Mouse (Mus musculus): ENCODE measurements around the gene 9330159F19Rik. TPM values are rescaled to one million over a fixed set of nuclear protein-coding genes. Genes with fewer than 3 reads are reported as not detected.

Gene 9330159F19Rik
- 10.6 and 11.8 TPM in 2 replicates for polyA plus RNA-seq (2014; fragmentation: Nextera tagmentation; extraction: Ambion mirVana)

DNA sequence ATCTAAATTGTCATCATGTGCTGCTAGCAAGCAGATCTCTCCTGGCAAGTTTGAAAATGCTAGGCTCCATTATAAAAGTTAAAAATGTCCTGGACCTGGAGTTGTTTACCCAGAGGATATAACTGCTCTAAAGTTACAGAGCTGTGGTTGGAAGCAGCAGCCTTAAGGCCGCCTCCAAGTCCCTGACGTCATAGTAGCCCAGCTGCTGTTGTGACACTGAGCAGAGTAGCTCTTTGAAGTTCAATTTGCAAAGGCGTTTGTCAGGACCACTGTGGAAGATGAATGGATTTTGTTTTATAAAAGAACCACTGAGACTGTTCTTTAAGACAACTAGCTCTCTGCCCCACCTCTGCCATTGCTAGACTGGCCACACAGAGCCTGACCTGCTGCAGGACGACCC lies at the start of gene 9330159F19Rik:
TSS of gene 9330159F19Rik (plus strand) at position 154 of the 400 bp plus-strand sequence.
- no peak within 1 kb of the TSS for H3K4me3 ChIP-seq (ENCODE audit: low read depth, low read length)
- H3K9me3 ChIP-seq (ENCODE audit: control insufficient read depth, low read length): no peaks in the 10 kb centered on the region
- no peaks in the 10 kb centered on the region; the same call in 1 of the 2 replicates for H3K4me1 ChIP-seq (replicated peaks; ENCODE audit: control insufficient read depth, insufficient read depth, low read length)
- ATAC-seq (ENCODE audit: low FRiP score): peak; percentile 88
- DNase-seq (ENCODE audit: low spot score): peak; percentile 53
- H3K9ac ChIP-seq (ENCODE audit: low read depth, low read length): no peak within 1 kb of the TSS
- H3K27ac ChIP-seq (ENCODE audit: low read depth, low read length): 0 out of 2 replicates have a peak within 1 kb of the TSS, but pooled peaks have one; percentile 47
- H3K27me3 ChIP-seq (ENCODE audit: control insufficient read depth, insufficient read depth, low read length): no peaks in the 10 kb centered on the region
- H3K36me3 ChIP-seq (ENCODE audit: control insufficient read depth, insufficient read depth, low read length): no peaks in the 10 kb centered on the region
- WGBS: 12% methylated on average over 4 of the region's 4 CpGs
- no peak within 1 kb of the TSS for H3K4me2 ChIP-seq (replicated peaks; ENCODE audit: low read depth, low read length)

DNA sequence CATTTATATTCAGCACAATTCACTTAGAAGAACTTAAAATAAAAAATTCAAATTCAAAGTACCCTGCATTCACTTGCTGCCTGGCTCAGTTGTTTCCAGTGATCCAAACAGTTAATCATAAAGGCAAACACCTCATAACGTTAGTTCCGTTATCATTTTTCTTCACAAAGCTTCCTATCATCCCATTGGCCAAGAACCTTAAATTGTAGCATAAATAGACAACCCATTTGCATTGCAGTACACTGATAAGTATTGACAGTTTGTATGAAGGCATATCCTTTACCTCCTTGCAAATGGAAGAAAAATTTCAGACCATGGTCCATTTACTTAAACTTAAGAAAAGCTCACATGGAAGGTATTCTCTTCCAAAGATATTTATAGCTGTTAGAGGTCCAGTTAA lies 49.7 kb upstream of the 9330159F19Rik start:
- Histone ChIP-seq H3K4me1 (replicated peaks; ENCODE audit: control insufficient read depth, insufficient read depth, low read length) (no peaks in the 10 kb centered on the region), H3K36me3 (ENCODE audit: control insufficient read depth, insufficient read depth, low read length) (no peaks in the 10 kb centered on the region), H3K4me2 (replicated peaks; ENCODE audit: low read depth, low read length) (no peak overlapping the region), H3K27ac (ENCODE audit: low read depth, low read length) (no peak overlapping the region), H3K9me3 (ENCODE audit: control insufficient read depth, low read length) (no peaks in the 10 kb centered on the region), H3K4me3 (ENCODE audit: low read depth, low read length) (no peak overlapping the region), H3K9ac (ENCODE audit: low read depth, low read length) (no peak overlapping the region), H3K27me3 (ENCODE audit: control insufficient read depth, insufficient read depth, low read length) (no peaks in the 10 kb centered on the region)
- no peak for DNase-seq (ENCODE audit: low spot score)
- WGBS: 87% methylated on average over 2 of the region's 2 CpGs
- ATAC-seq (ENCODE audit: low FRiP score): no peak

DNA sequence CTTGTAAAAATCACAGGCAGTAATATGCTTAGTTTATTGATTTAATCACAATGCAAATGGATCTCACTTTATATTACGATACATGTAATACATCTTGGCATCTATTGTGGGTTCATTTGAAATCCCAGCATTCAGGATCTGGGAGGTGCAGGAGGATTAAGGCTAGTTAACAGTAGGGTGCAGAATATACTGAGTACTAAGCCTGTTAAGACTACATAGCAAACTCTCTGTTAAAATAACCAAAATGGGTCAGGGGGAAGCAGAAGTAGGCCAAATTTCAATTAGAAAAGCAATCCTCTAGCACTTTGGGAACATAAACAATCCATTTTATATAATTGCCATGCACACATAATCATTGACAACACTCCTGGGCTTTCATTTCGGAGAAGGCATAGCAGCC lies 37.6 kb upstream of the 9330159F19Rik start:
- Histone ChIP-seq H3K27ac (ENCODE audit: low read depth, low read length) (no peak overlapping the region), H3K27me3 (ENCODE audit: control insufficient read depth, insufficient read depth, low read length) (no peaks in the 10 kb centered on the region), H3K9ac (ENCODE audit: low read depth, low read length) (no peak overlapping the region), H3K4me2 (replicated peaks; ENCODE audit: low read depth, low read length) (no peak overlapping the region), H3K4me3 (ENCODE audit: low read depth, low read length) (no peak overlapping the region), H3K9me3 (ENCODE audit: control insufficient read depth, low read length) (no peaks in the 10 kb centered on the region), H3K4me1 (replicated peaks; ENCODE audit: control insufficient read depth, insufficient read depth, low read length) (no peaks in the 10 kb centered on the region), H3K36me3 (ENCODE audit: control insufficient read depth, insufficient read depth, low read length) (0 out of 2 replicates have a peak, but pooled peaks cover 6% of the 10 kb centered on the region)
- DNase-seq (ENCODE audit: low spot score) (no peak), ATAC-seq (ENCODE audit: low FRiP score) (no peak)
- 90% methylated on average over 2 of the region's 2 CpGs for WGBS

DNA sequence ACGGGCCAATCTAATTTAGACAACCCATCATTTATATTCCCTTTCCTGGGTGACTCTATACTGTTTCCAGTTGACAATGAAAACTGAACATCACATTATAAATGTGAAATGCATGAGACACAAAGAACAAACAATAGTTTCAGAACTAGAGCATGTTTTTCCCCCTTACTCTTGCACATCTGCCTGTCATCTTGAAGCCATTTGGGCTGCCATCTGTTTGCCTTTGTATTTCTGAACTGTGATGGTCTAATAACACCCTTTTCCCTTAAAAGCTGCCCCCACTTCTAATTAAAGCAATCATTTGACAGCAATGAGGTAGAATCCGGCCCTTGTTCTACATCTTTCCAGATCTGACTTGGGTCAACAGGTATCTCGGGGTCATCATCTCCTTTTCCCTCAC lies 35.8 kb upstream of the 9330159F19Rik start:
- H3K36me3 ChIP-seq (ENCODE audit: control insufficient read depth, insufficient read depth, low read length): 0 out of 2 replicates have a peak, but pooled peaks cover 6% of the 10 kb centered on the region

DNA sequence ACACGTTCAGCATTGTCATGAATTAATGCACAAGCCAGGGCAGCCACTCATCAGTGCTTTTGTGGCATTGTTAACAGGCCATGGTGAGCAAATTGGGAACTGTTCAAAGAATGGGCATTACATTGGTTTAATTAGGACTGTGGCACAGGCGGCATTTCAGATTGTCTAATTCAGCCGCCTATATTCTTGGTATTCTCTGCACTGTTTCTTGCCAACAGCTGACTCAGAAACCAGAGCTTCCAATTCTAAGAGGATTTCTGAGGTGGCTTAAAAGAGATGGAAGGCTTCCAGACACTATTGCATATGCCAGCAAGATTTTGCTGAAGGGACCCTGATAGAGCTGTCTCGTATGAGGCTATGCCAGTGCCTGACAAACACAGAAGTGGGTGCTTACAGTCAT lies 34.5 kb upstream of the 9330159F19Rik start:
- ATAC-seq (ENCODE audit: low FRiP score) (no peak), DNase-seq (ENCODE audit: low spot score) (no peak)

More for the DNA sequence above, 35.8 kb upstream of the 9330159F19Rik start:
- Histone ChIP-seq H3K27me3 (ENCODE audit: control insufficient read depth, insufficient read depth, low read length) (no peaks in the 10 kb centered on the region), H3K4me1 (replicated peaks; ENCODE audit: control insufficient read depth, insufficient read depth, low read length) (no peaks in the 10 kb centered on the region), H3K4me2 (replicated peaks; ENCODE audit: low read depth, low read length) (no peak overlapping the region), H3K9ac (ENCODE audit: low read depth, low read length) (no peak overlapping the region), H3K4me3 (ENCODE audit: low read depth, low read length) (no peak overlapping the region), H3K27ac (ENCODE audit: low read depth, low read length) (no peak overlapping the region), H3K9me3 (ENCODE audit: control insufficient read depth, low read length) (no peaks in the 10 kb centered on the region)
- 77% methylated on average over 3 of the region's 3 CpGs for WGBS
- ATAC-seq (ENCODE audit: low FRiP score) (no peak), DNase-seq (ENCODE audit: low spot score) (no peak)

DNA sequence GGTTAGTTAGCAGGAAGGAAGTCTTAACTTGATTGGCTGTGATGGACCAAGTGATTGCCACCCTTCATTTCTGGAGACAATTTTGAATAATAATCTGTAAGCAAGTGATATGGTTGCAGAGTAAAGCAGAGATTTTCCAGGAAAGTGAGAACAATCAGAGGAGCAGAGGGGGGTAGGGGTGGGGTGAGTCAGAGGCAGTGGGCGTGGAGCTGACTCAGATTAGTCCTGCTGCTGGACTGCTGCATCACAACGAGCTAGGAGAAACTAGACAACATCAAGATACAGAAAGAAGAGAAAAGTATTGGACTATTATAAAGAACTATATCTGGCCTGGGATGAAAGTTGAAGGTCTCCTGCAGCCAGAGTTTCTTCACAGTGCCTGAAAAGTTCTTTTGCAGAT lies 33.4 kb upstream of the 9330159F19Rik start:
- no peaks in the 10 kb centered on the region for H3K36me3 ChIP-seq (ENCODE audit: control insufficient read depth, insufficient read depth, low read length)

More for the DNA sequence above, 34.5 kb upstream of the 9330159F19Rik start:
- Histone ChIP-seq H3K27me3 (ENCODE audit: control insufficient read depth, insufficient read depth, low read length) (no peaks in the 10 kb centered on the region), H3K4me2 (replicated peaks; ENCODE audit: low read depth, low read length) (no peak overlapping the region), H3K9ac (ENCODE audit: low read depth, low read length) (no peak overlapping the region), H3K4me3 (ENCODE audit: low read depth, low read length) (no peak overlapping the region), H3K27ac (ENCODE audit: low read depth, low read length) (no peak overlapping the region), H3K9me3 (ENCODE audit: control insufficient read depth, low read length) (no peaks in the 10 kb centered on the region), H3K36me3 (ENCODE audit: control insufficient read depth, insufficient read depth, low read length) (0 out of 2 replicates have a peak, but pooled peaks cover 2% of the 10 kb centered on the region), H3K4me1 (replicated peaks; ENCODE audit: control insufficient read depth, insufficient read depth, low read length) (no peaks in the 10 kb centered on the region)
- 88% methylated on average over 4 of the region's 4 CpGs for WGBS

DNA sequence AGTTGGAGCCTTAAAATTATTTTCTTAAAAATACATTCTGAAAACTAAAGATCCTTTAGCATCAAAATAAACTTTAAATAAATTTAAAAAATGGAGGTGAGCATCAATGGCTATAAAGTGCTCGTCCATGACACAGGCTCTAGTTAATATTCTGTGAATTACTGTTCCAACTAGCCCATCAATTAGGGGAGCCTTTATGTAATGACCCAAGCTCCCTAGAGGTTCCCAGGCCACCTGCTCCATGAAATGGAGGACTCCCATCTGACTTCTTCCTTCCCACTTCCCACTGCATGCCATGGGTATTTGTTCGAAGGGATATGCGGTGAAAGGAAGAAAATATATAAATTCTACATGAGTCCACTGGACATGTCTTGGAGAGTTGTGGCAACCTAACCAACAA lies 31.2 kb upstream of the 9330159F19Rik start:
- 87% methylated on average over 3 of the region's 3 CpGs for WGBS
- H3K36me3 ChIP-seq (ENCODE audit: control insufficient read depth, insufficient read depth, low read length): no peaks in the 10 kb centered on the region
- peak; percentile 62 for ATAC-seq (ENCODE audit: low FRiP score)

More for the DNA sequence above, 33.4 kb upstream of the 9330159F19Rik start:
- H3K4me1 ChIP-seq (replicated peaks; ENCODE audit: control insufficient read depth, insufficient read depth, low read length): no peaks in the 10 kb centered on the region
- no peak overlapping the region for H3K4me2 ChIP-seq (replicated peaks; ENCODE audit: low read depth, low read length)
- H3K27me3 ChIP-seq (ENCODE audit: control insufficient read depth, insufficient read depth, low read length): no peaks in the 10 kb centered on the region
- no peak overlapping the region for H3K27ac ChIP-seq (ENCODE audit: low read depth, low read length)
- H3K9me3 ChIP-seq (ENCODE audit: control insufficient read depth, low read length): no peaks in the 10 kb centered on the region
- no peak overlapping the region for H3K9ac ChIP-seq (ENCODE audit: low read depth, low read length)
- WGBS: 50% methylated on average over 2 of the region's 2 CpGs
- no peak overlapping the region for H3K4me3 ChIP-seq (ENCODE audit: low read depth, low read length)
- ATAC-seq (ENCODE audit: low FRiP score) (no peak), DNase-seq (ENCODE audit: low spot score) (no peak)

DNA sequence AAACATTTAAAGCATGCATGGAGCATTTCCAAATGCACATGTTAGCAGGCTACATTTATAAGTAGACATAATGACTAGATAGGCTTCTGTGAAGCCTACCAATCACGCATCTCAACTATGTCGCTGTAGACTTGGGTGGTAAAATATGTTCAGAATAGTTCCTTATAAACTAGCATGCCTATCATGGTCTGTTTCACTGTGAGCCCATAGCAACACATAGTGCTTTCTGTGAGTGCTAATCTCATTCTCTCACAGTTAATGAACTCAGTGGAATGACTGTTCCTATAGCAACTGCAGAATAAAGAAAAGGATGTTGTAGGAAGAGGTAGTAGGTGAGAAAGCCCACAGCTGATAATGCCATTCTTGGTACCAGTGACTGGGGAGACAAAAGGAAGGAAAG lies 30.4 kb upstream of the 9330159F19Rik start:
- no peak overlapping the region for H3K4me3 ChIP-seq (ENCODE audit: low read depth, low read length)
- H3K36me3 ChIP-seq (ENCODE audit: control insufficient read depth, insufficient read depth, low read length): no peaks in the 10 kb centered on the region
- no peaks in the 10 kb centered on the region for H3K4me1 ChIP-seq (replicated peaks; ENCODE audit: control insufficient read depth, insufficient read depth, low read length)
- no peaks in the 10 kb centered on the region for H3K9me3 ChIP-seq (ENCODE audit: control insufficient read depth, low read length)
- no peak overlapping the region for H3K9ac ChIP-seq (ENCODE audit: low read depth, low read length)
- H3K4me2 ChIP-seq (replicated peaks; ENCODE audit: low read depth, low read length): no peak overlapping the region
- H3K27me3 ChIP-seq (ENCODE audit: control insufficient read depth, insufficient read depth, low read length): no peaks in the 10 kb centered on the region
- DNase-seq (ENCODE audit: low spot score): no peak
- ATAC-seq (ENCODE audit: low FRiP score): no peak
- 78% methylated on average over 2 of the region's 2 CpGs for WGBS
- H3K27ac ChIP-seq (ENCODE audit: low read depth, low read length): no peak overlapping the region

More for the DNA sequence above, 31.2 kb upstream of the 9330159F19Rik start:
- H3K27ac ChIP-seq (ENCODE audit: low read depth, low read length): no peak overlapping the region
- H3K9ac ChIP-seq (ENCODE audit: low read depth, low read length): no peak overlapping the region
- no peaks in the 10 kb centered on the region for H3K27me3 ChIP-seq (ENCODE audit: control insufficient read depth, insufficient read depth, low read length)
- DNase-seq (ENCODE audit: low spot score): peak; percentile 17
- H3K4me1 ChIP-seq (replicated peaks; ENCODE audit: control insufficient read depth, insufficient read depth, low read length): no peaks in the 10 kb centered on the region
- H3K9me3 ChIP-seq (ENCODE audit: control insufficient read depth, low read length): no peaks in the 10 kb centered on the region
- H3K4me2 ChIP-seq (replicated peaks; ENCODE audit: low read depth, low read length): no peak overlapping the region
- H3K4me3 ChIP-seq (ENCODE audit: low read depth, low read length): no peak overlapping the region

DNA sequence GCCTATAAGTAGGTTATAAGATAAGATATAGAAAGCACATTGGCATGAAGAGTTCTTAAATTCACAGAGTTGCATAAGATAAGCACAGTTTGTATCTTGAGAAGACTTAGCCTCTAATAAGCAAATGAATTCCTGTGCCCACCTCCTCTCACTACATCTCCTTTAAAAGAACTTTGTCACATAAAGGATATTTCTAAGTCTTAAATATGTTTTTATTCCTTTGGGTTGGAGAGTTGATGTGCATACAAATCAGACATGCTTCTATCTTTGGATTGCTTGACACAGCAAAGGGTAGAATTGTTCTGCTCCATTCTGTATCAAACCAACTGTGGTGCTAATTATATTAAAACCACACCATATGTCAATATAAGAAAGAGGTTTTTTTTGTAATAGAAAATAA lies 17.6 kb upstream of the 9330159F19Rik start:
- no peak overlapping the region for H3K9ac ChIP-seq (ENCODE audit: low read depth, low read length)
- H3K4me2 ChIP-seq (replicated peaks; ENCODE audit: low read depth, low read length): no peak overlapping the region
- no peak for DNase-seq (ENCODE audit: low spot score)
- H3K4me1 ChIP-seq (replicated peaks; ENCODE audit: control insufficient read depth, insufficient read depth, low read length): no peaks in the 10 kb centered on the region
- no peak for ATAC-seq (ENCODE audit: low FRiP score)
- peaks cover 20% of the 10 kb centered on the region for H3K36me3 ChIP-seq (ENCODE audit: control insufficient read depth, insufficient read depth, low read length)
- no peaks in the 10 kb centered on the region for H3K9me3 ChIP-seq (ENCODE audit: control insufficient read depth, low read length)
- H3K27me3 ChIP-seq (ENCODE audit: control insufficient read depth, insufficient read depth, low read length): no peaks in the 10 kb centered on the region
- no peak overlapping the region for H3K27ac ChIP-seq (ENCODE audit: low read depth, low read length)
- H3K4me3 ChIP-seq (ENCODE audit: low read depth, low read length): no peak overlapping the region

All from hindbrain, embryonic 11.5 days (tissue).